Mouse (Mus musculus) myocyte (in vitro differentiated cells): ENCODE measurements at regions not wholly inside any gene's neighbourhood (a gene's known extent, or its start where the extent isn't known, plus 50 kb on each side); places are given as distances from the start of the nearest gene placed in this dataset.

Experiments
- H3K27me3 ChIP-seq: one replicate; pipeline ENCODE4 v1.6.1; 2011; ENCODE audit not compliant: control insufficient read depth, insufficient read depth, insufficient read length
- H3K36me3 ChIP-seq: one replicate; pipeline ENCODE4 v1.6.1; 2011; ENCODE audit not compliant: control insufficient read depth, insufficient read depth
- H3K4me2 ChIP-seq: one replicate; pipeline ENCODE4 v1.6.1; 2011; ENCODE audit warnings: low read depth, control low read depth
- H3K4me3 ChIP-seq: one replicate; pipeline ENCODE4 v1.5.1; 2011; ENCODE audit warnings: mild to moderate bottlenecking, control low read depth, moderate library complexity
- H3K79me2 ChIP-seq: one replicate; pipeline ENCODE4 v1.6.1; 2011; ENCODE audit not compliant: control insufficient read depth, insufficient read depth
- H3ac ChIP-seq: one replicate; pipeline ENCODE4 v1.6.1; 2011; ENCODE audit not compliant: control insufficient read depth, insufficient read length
- CEBPB ChIP-seq: IDR thresholded peaks from 2 replicates; pipeline ENCODE4 v1.6.1; 2011; ENCODE audit warnings: mild to moderate bottlenecking, moderate library complexity; ENCODE audit not compliant: poor library complexity, insufficient read depth, severe bottlenecking
- E2F4 ChIP-seq: IDR thresholded peaks from one replicate; pipeline ENCODE4 v1.6.1; 2011; ENCODE audit warnings: mild to moderate bottlenecking, control low read depth, moderate library complexity; ENCODE audit not compliant: insufficient read depth
- MAX ChIP-seq: IDR thresholded peaks from one replicate; pipeline ENCODE4 v1.6.1; 2011; ENCODE audit warnings: low read depth, mild to moderate bottlenecking, control low read depth
- MYOD1 ChIP-seq, 3 experiments: IDR thresholded peaks; one replicate each; pipeline ENCODE4 v1.6.1; 2011; ENCODE audit warnings: control low read depth in 2 of 3, low read depth in 2 of 3, mild to moderate bottlenecking in 2 of 3, moderate library complexity in 1 of 3; ENCODE audit not compliant: insufficient read length in 2 of 3, control insufficient read depth in 1 of 3
- MYOG ChIP-seq, 3 experiments: IDR thresholded peaks; one replicate each; pipeline ENCODE4 v1.6.1; 2011; ENCODE audit warnings: control low read depth in 2 of 3, low read depth in 2 of 3, mild to moderate bottlenecking in 2 of 3; ENCODE audit not compliant: insufficient read length in 2 of 3, control insufficient read depth in 1 of 3, insufficient read depth in 1 of 3
- POLR2A ChIP-seq: IDR thresholded peaks from one replicate; pipeline ENCODE4 v1.6.1; 2011; ENCODE audit warnings: low read depth, mild to moderate bottlenecking, control low read depth, moderate library complexity; ENCODE audit not compliant: insufficient read length
- POLR2AphosphoS2 ChIP-seq: IDR thresholded peaks from one replicate; pipeline ENCODE4 v1.6.1; 2011; ENCODE audit warnings: low read depth, control low read depth; ENCODE audit not compliant: insufficient read length
- REST ChIP-seq: IDR thresholded peaks from one replicate; pipeline ENCODE4 v1.6.1; 2011; ENCODE audit warnings: mild to moderate bottlenecking, control low read depth, moderate library complexity; ENCODE audit not compliant: insufficient read depth, insufficient read length
- SRF ChIP-seq: IDR thresholded peaks from one replicate; pipeline ENCODE4 v1.6.1; 2011; ENCODE audit warnings: low read depth; ENCODE audit not compliant: control insufficient read depth, insufficient read length
- TCF12 ChIP-seq: IDR thresholded peaks from one replicate; pipeline ENCODE4 v1.6.1; 2011; ENCODE audit warnings: mild to moderate bottlenecking, control low read depth; ENCODE audit not compliant: poor library complexity, insufficient read depth, severe bottlenecking
- TCF3 ChIP-seq: IDR thresholded peaks from one replicate; pipeline ENCODE4 v1.6.1; 2011; ENCODE audit warnings: low read depth, control low read depth; ENCODE audit not compliant: insufficient read length
- USF1 ChIP-seq: IDR thresholded peaks from one replicate; pipeline ENCODE4 v1.6.1; 2011; ENCODE audit warnings: low read depth, mild to moderate bottlenecking, control low read depth, moderate library complexity

DNA sequence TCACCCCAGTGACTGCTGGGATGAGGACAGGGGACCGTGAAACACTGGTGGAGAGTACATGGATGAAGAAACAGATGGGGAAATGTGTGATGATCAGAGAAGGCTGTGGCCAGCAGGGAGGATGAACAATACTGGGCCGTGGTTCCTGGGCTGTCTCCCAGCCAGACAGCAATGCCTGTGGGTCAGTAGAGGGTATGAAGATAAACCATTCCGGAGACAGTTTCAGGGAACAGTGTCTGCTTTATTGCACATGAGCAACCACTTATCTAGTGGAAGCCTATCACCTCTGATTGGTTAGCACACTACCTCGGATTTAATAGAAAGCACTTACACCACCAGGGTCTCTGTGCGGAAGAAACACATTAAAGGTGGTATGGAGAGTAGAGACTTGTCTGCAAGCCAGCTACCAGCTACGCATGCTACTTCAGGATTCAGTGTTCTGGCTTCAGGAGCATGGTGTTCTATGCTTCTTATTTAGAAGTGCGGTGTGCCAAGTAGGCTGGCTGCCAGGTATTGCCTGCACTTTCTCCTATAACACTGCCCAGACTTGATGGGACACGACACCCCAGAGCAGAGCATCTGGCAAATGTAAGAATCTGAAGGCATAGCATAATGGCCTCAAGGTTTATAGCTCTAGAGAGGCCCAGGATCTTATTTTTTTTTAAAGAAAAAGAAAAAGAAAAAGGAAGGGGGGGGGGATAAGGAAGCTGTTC, 185.5 kb downstream of the Clic5 start:
- H3K4me2 ChIP-seq = no peak overlapping the region
- H3ac ChIP-seq = no peak overlapping the region
- H3K4me3 ChIP-seq = no peak overlapping the region
- no peaks in the 10 kb centered on the region for H3K79me2 ChIP-seq
- TF ChIP-seq E2F4 (no peak), MYOG (IDR thresholded peaks at IDR 0.05; ENCODE audit: control insufficient read depth in 1 of 3, insufficient read depth in 1 of 3, insufficient read length in 2 of 3, low read depth in 2 of 3) (no peak), MYOD1 (IDR thresholded peaks at IDR 0.05; ENCODE audit: control insufficient read depth in 1 of 3, insufficient read length in 2 of 3, low read depth in 2 of 3) (no peak)
- no peaks in the 10 kb centered on the region for H3K36me3 ChIP-seq
- H3K27me3 ChIP-seq = no peaks in the 10 kb centered on the region

DNA sequence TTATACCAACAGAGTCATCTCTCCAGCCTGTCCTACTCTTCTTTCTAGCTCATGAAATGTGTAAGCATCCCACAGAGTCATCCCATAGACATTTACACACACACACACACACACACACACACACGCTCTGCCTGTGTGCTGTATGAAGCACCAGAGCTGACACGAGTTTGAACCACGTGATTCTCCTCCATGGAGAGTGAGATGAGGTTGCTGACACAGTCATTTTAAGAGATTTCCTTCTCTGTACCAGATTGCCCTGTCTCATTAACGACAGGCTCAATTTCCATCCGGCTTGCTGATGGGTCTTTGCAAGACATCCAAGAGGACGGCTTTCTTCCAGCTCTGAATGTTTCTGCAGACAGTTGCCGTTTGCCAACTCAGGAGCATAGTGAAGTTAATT, 190.0 kb downstream of the Clic5 start:
- H3ac ChIP-seq = no peak overlapping the region
- H3K27me3 ChIP-seq = no peaks in the 10 kb centered on the region
- no peak overlapping the region for H3K4me2 ChIP-seq
- H3K36me3 ChIP-seq = no peaks in the 10 kb centered on the region
- H3K79me2 ChIP-seq = no peaks in the 10 kb centered on the region
- TF ChIP-seq SRF (no peak), MYOD1 (IDR thresholded peaks at IDR 0.05; ENCODE audit: control insufficient read depth in 1 of 3, insufficient read length in 2 of 3, low read depth in 2 of 3) (no peak), REST (no peak), CEBPB (no peak), POLR2A (no peak), POLR2AphosphoS2 (no peak), E2F4 (no peak), MAX (no peak), TCF12 (no peak), TCF3 (no peak), USF1 (no peak), MYOG (IDR thresholded peaks at IDR 0.05; ENCODE audit: control insufficient read depth in 1 of 3, insufficient read depth in 1 of 3, insufficient read length in 2 of 3, low read depth in 2 of 3) (no peak)
- H3K4me3 ChIP-seq = no peak overlapping the region

DNA sequence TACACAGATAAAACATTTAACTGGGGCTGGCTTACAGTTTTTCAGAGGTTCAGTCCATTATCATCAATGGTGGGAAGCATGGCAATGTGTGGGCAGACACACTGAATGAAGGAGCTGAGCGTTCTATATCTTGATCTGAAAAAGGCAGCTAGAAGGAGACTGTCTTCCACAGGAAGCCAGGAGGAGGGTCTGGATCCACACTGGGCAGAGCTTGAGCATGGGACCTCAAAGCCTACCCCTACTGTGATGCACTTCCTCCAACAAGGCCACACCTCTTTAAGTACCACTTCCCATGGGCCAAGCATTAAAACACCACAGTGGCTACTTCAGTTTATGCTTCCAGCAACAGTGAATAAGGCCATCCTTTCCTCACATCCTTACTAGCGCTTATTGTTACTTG, 200.5 kb downstream of the Clic5 start:
- no peaks in the 10 kb centered on the region for H3K27me3 ChIP-seq
- TF ChIP-seq TCF12 (no peak), CEBPB (no peak), SRF (no peak), POLR2AphosphoS2 (no peak), MYOD1 (IDR thresholded peaks at IDR 0.05; ENCODE audit: control insufficient read depth in 1 of 3, insufficient read length in 2 of 3, low read depth in 2 of 3) (no peak)
- no peak overlapping the region for H3K4me3 ChIP-seq
- H3K36me3 ChIP-seq = no peaks in the 10 kb centered on the region
- H3K4me2 ChIP-seq = no peak overlapping the region
- no peaks in the 10 kb centered on the region for H3K79me2 ChIP-seq
- no peak overlapping the region for H3ac ChIP-seq

DNA sequence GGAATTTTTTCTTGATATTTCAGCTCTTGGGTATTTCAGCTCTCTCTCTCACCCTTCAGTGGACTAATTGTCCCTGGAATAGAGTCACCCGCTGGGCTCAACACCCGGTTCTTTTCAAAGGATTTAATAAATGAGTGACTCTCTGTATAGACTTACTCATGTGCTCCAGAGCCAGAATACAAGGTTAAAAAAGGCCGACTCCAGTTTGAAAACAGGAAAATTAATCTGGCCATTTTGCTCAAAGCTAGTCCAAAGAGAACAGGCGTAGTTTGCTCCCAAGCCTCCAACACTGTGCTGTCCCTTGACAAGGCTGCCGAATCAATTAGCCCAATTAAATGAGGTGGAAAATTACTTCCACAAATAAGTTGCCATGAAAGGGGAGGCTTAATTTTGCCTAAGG, 209.4 kb downstream of the Clic5 start:
- H3ac ChIP-seq = no peak overlapping the region
- TF ChIP-seq MYOG (IDR thresholded peaks at IDR 0.05; ENCODE audit: control insufficient read depth in 1 of 3, insufficient read depth in 1 of 3, insufficient read length in 2 of 3, low read depth in 2 of 3) (no peak), MYOD1 (IDR thresholded peaks at IDR 0.05; ENCODE audit: control insufficient read depth in 1 of 3, insufficient read length in 2 of 3, low read depth in 2 of 3) (no peak), CEBPB (no peak), TCF3 (no peak), USF1 (no peak), TCF12 (no peak), E2F4 (no peak)
- no peaks in the 10 kb centered on the region for H3K27me3 ChIP-seq
- H3K4me2 ChIP-seq = no peak overlapping the region
- H3K36me3 ChIP-seq = no peaks in the 10 kb centered on the region
- H3K4me3 ChIP-seq = no peak overlapping the region
- no peaks in the 10 kb centered on the region for H3K79me2 ChIP-seq

DNA sequence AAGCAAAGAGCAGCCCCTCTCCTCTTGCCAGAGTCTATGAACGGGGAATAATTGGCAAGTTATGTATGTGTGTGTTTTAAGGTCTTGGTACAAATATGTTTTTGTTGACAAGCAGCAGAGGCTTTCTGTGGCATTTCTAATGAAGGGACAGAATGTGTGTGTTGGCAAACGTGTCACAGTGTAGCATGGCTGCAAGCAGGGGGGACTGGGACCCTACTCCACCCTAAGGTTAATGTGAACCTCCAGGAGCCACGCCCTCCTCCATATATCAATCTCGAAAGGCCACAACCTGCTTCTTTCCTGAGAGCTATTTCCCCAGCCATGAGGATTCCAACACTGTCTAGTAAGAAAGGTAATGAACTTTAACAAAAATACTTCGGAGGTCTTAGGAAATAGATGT, 209.8 kb downstream of the Clic5 start:
- no peak overlapping the region for H3K4me3 ChIP-seq
- no peaks in the 10 kb centered on the region for H3K79me2 ChIP-seq
- no peaks in the 10 kb centered on the region for H3K27me3 ChIP-seq
- H3K36me3 ChIP-seq = no peaks in the 10 kb centered on the region
- no peak overlapping the region for H3ac ChIP-seq
- H3K4me2 ChIP-seq = no peak overlapping the region
- TF ChIP-seq POLR2AphosphoS2 = no peak
- TF ChIP-seq POLR2A = no peak
- TF ChIP-seq CEBPB = no peak
- no peak for TF ChIP-seq E2F4
- no peak for TF ChIP-seq MYOD1 (IDR thresholded peaks at IDR 0.05; ENCODE audit: control insufficient read depth in 1 of 3, insufficient read length in 2 of 3, low read depth in 2 of 3)
- no peak for TF ChIP-seq TCF12
- no peak for TF ChIP-seq MYOG (IDR thresholded peaks at IDR 0.05; ENCODE audit: control insufficient read depth in 1 of 3, insufficient read depth in 1 of 3, insufficient read length in 2 of 3, low read depth in 2 of 3)
- TF ChIP-seq USF1 = no peak
- TF ChIP-seq REST = no peak
